ENCODE assay signal across 11 mouse cellular contexts in the genomic region with DNA sequence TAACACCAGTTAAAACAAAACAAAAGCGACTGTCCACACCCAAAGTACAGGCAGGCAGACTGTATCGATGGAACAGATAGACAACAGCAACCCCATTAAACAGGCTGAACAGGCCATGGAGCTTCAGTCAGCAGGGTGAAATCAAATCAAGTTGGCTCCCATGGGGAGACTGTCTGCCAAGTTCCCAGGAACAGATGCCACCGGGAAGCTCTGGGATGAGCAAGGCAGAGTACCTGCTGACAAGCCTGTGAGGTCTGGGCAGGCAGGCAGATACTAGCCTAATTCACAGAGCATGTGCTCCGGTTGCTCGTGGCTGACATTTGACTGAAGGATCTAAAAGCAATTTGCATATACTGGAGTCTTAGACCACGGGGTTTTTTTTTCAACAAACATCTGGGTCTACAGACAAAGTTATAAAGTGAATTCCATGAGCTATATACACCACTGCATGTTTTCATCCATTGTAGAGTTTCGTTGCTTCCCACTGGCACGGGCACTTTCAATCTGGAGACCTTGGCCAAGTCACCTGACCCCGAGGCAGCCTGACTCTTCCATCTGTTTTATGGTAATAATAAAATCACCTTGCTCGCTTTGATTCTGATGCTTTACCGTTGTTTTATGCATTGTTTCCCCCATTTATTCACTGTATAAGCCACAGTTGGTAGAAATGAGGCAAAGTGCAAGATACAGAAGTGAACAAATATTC. TPM values are rescaled to one million over a fixed set of nuclear protein-coding genes. Genes with fewer than 3 reads are reported as not detected.
DNase-seq lines count a peak whose midpoint lies in the region; ATAC-seq and TF ChIP-seq lines count a peak whose summit lies in the region.
"Had no signal": no experiment of that assay in that cellular context is flagged by ENCODE, and none has a peak within 500 bp of the region (broad histone marks: within the 10 kb centered on the region; RNA-seq: fewer than 3 reads in every experiment).

No protein-coding gene starts in this region.

- no peak for TF ChIP-seq CTCF in heart, adult 2 months (IDR thresholded peaks at IDR 0.05)

- no peak overlapping the region for H3K9ac ChIP-seq in heart, adult 2 months (ENCODE audit: low read depth, low read length)

- H3K27me3 ChIP-seq in heart, adult 2 months (ENCODE audit: control insufficient read depth, insufficient read depth, low read length): no peaks in the 10 kb centered on the region
- H3K27me3 ChIP-seq in heart, embryonic 10.5 days (ENCODE audit: insufficient read depth, poor library complexity, severe bottlenecking): no peaks in the 10 kb centered on the region

- no peak for TF ChIP-seq EP300 in heart, adult 2 months (IDR thresholded peaks at IDR 0.05; ENCODE audit: insufficient read depth, low read depth, low read length)

- no peaks in the 10 kb centered on the region for H3K36me3 ChIP-seq in heart, adult 2 months (ENCODE audit: control insufficient read depth, insufficient read depth, low read length)
- H3K36me3 ChIP-seq in heart, embryonic 10.5 days: no peaks in the 10 kb centered on the region

- no peaks in the 10 kb centered on the region for H3K4me1 ChIP-seq in heart, adult 2 months (ENCODE audit: control insufficient read depth, insufficient read depth, low read length)
- H3K4me1 ChIP-seq in heart, embryonic 10.5 days: no peaks in the 10 kb centered on the region

- 65% methylated on average over 11 of the region's 11 CpGs for WGBS in heart, adult 2 months
- 72% methylated on average over 11 of the region's 11 CpGs for WGBS in heart, embryonic 10.5 days

- no peak overlapping the region for H3K27ac ChIP-seq in heart, adult 2 months
- H3K27ac ChIP-seq in heart, embryonic 10.5 days: no peak overlapping the region

- H3K4me3 ChIP-seq in heart, adult 2 months: no peak overlapping the region
- no peak overlapping the region for H3K4me3 ChIP-seq in heart, embryonic 10.5 days

- H3K79me2 ChIP-seq in heart, adult 2 months (replicated peaks; ENCODE audit: control insufficient read depth, insufficient read depth, low read length): no peaks in the 10 kb centered on the region

- DNase-seq in heart, adult 2 months: peak; percentile 14 to 20
- no peak for DNase-seq in heart, embryonic 10.5 days (ENCODE audit: low spot score)
- peak; percentile 23 for DNase-seq in adrenal gland, postnatal 10 days
- peak; percentile 77 to 86 for DNase-seq in cerebellum, postnatal 10 days
- DNase-seq in layer of hippocampus, adult 18-20 months (ENCODE audit: low spot score in 2 of 2): peak; percentile 76 to 87
- no peak for DNase-seq in lung, postnatal 25 days (ENCODE audit: low spot score)
- DNase-seq in retina, embryonic 14.5 days (ENCODE audit: low spot score): no peak

- intact Hi-C loops in heart, adult 2 months (cut with DNase I): no loop called here

- no peaks in the 10 kb centered on the region for H3K9me3 ChIP-seq in heart, embryonic 10.5 days

- TF ChIP-seq POLR2A in heart, adult 2 months (IDR thresholded peaks at IDR 0.05; ENCODE audit: insufficient read depth, low read depth, low read length): no peak

- no peak for ATAC-seq in granulocyte monocyte progenitor cell, adult 5-6 weeks (replicated peaks; ENCODE audit: poor library complexity, severe bottlenecking)

RNA-seq across cellular contexts. Expression of a gene that starts 50.1 kb away (rescaled TPM):
- not detected for total RNA-seq in heart, adult 2 months (2021)
- not detected in 2 replicates for polyA plus RNA-seq in heart, adult 2 months (2012; rRNA removed)
- not detected in 2 replicates for polyA plus RNA-seq in heart, embryonic 10.5 days (2016; fragmentation: Nextera tagmentation; extraction: Ambion mirVana)
- total RNA-seq in adrenal gland, postnatal 10 days (2021): not detected
- total RNA-seq in layer of hippocampus, adult 18-20 months (2021): not detected
- total RNA-seq in granulocyte monocyte progenitor cell, adult 5-6 weeks (2014; fragmentation: Nextera tagmentation): not detected in 2 replicates
- total RNA-seq in granulocyte monocyte progenitor cell, adult 5-6 weeks (2017): not detected in 2 replicates
- total RNA-seq: gastrocnemius, postnatal 4 days; left cerebral cortex, postnatal 10 days had no signal
- polyA plus RNA-seq: small intestine, adult 2 months had no signal

Comparison
In these comparisons a context has a peak if more than half of its experiments do, and no peak if none do; other contexts are left out.
1. DNase-seq: peak in heart, adult 2 months (2 of 2), adrenal gland, postnatal 10 days (single experiment), cerebellum, postnatal 10 days (2 of 2) and layer of hippocampus, adult 18-20 months (2 of 2); none in heart, embryonic 10.5 days (single experiment), lung, postnatal 25 days (single experiment) and retina, embryonic 14.5 days (single experiment).